Mouse (Mus musculus) left cerebral cortex, adult 9 months (tissue): ENCODE measurements around the gene Defb26.

ENCODE experiments used
- DNase-seq, 2 experiments: peaks; one replicate each; pipeline ENCODE4 v3.0.0; 2022; ENCODE audit warnings: low spot score in 2 of 2

Gene Defb26

GRCm38 (mm10) chr2:152464570-152465150 lies 46.8 kb downstream of the Defb26 start, which contains the start of gene Defb23:
Gene Defb23 (minus strand): TSS chr2:152464620.
- DNase-seq: no peak

GRCm38 (mm10) chr2:152459241-152459640 lies 52.3 kb downstream of the Defb26 start:
- no peak for DNase-seq
